Mouse (Mus musculus): ENCODE data around the gene Pomp.
"Not testable (repeated sequence)": the region's sequence is repeated elsewhere in the genome, so short reads cannot be mapped to it uniquely, and the experiment has no call there.

Pomp gene

DNA sequence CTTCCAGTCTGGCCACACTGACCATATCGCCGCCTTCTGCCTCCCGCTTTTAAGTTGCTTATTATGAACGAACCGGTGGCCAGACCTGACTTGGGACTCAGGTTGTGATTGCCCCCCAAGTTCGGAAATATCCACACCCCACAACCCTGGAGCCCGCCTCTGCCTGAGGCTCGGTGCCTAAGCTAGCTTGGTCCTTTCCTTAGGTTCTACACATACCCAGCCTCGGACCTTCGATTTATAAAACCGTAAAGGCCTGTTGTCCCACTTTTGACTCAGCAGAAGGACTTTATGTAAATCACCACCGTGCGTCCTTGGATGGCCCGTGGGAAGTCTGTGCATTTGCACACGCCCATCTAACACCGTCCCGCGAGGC lies 199 bp upstream of the Pomp start:
- DNase-seq: no peak

DNA sequence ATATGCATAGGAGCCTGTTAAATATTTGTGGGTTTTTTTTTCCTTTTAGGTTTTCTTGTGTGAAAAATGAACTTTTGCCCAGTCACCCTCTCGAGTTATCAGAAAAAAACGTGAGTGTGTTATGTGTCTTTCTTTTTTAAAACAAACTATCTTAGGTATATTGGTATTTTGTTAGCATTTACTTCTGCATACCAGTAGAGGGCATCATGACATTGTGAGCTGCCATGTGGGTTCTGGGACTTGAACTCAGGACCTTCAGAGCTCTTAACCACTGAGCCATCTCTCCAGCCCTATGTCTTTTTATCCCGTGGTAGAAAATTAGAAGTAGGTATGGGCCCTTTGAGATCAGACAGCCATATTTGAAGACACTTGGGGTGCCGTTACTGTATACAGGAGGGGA lies 8.4 kb downstream of the Pomp start:
- no peak for DNase-seq

DNA sequence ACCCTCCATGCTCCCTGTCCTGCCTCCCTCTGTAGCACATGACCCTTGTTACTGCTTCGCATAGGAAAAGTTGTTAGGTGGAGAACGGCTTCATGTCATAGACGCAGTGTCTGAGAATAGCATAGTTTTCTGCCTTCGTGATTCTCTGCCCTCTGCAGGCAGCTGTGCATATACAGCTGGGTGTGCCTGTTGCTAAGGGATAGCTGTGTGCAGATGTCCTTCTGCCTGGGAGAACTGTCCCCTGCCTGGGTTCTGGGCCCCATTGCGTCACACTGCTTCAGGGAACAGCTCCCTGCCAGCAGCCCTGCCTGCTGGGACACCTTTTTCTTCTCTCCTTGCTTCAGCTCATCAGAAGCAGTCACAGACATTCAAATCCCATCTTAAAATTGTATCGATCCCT lies 9.3 kb downstream of the Pomp start:
- no peak for DNase-seq

DNA sequence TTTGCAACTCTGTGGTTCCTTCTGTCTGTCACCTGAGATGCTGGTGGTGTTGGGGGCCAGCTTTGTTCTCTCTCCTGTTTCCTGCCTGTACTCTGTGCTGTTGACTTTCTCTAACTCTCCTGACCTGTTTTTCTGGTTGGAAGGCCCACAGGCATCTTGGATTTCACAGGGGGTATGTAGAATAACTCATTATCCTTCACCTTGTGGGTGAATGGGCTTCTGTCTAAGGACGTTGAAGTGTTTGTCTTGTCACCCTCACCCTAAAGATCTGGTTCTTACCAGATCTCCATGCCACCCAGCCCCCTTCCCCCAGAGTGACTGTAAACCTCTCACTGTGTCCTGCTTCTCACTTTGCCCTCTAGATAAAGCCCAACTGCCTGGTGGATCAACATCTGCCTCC lies 10.0 kb downstream of the Pomp start:
- DNase-seq: no peak

DNA sequence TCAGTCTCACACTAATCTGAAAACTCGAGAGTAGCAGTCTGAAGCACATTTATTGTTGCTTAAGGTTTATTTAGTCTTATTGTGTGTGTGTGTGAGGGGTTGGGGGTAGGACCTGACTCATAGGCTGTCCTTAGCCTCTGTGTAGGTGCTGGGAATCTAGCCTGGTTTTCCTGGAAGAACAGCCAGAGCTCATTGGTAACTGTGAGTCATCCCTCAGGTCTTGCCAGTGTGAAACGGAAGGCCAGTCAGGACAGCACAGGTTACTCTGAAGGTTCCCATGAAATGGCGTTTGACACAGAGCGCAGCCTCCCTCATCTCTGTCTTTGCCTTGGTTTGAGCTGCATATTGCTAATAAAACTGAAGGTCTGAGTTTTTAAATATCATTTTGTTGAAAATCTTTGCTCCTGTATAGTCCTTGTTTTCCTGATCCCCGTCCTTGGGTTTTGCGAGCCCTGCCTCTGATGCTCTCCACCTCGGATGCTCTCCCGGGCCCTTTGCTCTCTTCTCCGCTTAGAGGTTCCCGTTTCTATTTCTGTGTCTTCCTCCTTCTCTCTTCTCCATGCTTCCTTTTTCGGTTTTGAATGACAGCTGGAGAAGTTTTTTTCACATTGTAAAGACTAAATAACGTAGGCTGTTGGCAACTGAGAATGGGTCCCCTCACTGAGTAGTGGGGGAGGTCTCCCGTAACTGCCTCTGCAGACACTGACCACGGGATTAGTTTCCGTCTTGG lies 11.0 kb downstream of the Pomp start:
- DNase-seq: no peak

DNA sequence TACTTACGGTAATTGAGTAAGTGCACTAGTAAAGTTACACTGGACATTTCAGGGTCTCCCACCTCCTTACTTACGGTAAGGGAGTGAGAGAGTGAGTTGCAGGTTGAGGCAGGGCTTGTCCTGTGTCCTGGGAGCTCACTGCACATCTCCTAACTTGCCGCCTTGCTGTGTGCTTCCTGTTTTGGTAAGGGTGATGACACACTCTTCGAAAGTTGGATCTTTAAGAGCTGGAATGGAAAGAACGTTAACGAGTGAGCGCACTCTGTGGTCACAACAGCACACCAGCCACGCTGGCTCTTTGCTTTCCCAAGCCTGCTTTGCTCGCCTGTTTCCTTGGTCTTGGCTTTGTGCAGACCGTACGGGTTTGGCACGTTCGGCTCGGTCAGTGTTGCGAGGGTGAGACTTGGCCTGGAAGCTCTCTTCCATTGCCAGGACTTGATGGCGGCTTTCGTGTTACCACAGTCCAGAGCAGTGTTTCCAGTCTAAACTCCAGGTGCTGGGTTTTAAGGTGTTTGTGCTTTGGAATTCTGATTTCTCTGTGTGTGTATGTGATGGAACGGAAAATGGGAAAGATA lies 14.3 kb downstream of the Pomp start:
- DNase-seq: no peak

DNA sequence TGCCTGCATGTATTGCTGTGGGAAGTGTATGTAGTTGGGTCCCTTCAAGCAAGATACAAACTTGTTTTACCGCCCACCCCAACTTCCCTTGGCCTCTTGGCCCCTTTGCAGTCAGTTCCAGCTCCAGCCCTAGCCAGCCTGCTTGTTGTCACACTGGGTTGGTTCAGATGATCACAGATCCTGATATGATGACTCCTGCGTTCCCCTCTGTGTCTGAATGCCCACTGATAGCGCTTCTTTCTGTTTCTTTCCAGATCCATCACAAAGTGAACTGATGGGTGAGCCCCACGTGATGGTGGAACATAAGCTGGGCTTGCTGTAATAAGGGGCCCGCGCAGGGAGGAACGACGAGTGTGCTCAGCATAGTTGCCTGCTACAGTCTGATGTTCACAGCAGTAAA lies 14.9 kb downstream of the Pomp start:
- DNase-seq: no peak

DNA sequence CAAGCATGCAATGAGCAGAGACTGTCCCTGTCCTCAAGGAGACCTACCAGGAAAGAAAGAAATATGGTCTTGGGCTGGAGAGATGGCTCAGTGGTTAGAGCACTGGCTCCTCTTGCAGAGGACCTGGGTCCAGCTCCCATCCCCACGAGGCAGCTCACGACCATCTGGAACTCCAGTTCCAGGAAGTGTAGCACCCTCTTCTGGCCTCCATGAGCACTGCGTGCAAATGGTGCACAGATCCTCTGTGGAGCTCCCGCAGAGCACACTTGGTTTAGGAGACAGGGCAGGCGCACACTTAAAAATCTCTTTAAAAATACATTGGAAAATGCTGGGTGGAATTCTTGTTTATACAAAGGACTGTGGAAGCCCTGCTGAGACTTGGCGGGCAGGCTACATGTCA lies 17.3 kb downstream of the Pomp start:
- peak in 1 of 2 experiments; percentile 44 for DNase-seq

DNA sequence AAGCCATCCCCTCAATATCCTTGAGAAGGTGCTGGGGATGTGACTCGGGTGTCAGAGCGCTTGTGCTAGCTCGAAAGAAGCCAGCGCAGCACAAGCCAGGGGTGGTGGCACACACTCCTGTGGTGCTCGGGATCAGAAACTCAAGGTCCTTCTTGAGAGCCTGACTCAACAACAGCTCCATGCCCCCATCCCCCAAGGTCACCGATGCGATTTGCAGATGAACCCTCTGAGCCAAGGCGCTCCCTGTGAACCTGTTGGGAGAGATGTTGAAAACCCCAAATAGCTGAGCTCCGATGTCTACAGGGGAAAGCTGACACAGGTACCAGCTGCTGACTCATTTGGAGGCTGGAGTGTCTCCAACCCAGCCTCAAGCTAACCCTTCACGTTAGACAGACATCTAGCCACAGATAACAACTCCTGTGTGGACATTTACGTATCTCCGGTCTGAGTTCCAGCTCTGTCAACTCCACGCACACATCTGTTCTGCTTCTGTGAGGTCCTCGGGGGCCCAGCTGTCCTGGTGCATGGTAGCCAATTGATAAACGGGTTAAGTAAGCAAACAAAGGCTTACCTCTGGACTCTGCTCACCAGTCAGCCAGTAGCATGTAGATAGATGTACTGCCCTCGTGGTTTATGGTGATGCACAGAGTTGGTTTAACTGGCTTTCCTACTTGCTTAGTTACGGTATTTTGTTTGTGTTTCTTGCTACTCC lies 19.9 kb downstream of the Pomp start:
- DNase-seq: no peak

DNA sequence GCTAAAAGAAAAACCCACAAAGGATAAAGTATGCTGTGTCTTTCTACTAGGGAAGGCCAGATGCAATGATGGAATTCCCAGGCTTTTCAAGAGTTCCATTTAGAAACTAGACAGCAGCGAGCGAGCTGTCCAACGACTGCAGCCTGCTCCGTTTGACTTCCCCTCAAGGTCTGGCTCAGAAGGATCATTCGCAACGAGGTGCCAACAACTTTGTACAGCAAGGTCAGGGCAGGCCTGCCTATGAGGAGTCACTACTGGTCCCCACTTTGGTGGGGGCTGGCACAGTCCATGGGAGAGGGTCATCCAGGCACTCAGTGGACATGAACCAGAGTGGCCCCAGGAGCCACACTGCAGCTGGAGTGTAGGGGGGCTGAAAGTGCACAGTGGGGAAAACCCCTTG lies 23.3 kb downstream of the Pomp start:
- DNase-seq: no peak

DNA sequence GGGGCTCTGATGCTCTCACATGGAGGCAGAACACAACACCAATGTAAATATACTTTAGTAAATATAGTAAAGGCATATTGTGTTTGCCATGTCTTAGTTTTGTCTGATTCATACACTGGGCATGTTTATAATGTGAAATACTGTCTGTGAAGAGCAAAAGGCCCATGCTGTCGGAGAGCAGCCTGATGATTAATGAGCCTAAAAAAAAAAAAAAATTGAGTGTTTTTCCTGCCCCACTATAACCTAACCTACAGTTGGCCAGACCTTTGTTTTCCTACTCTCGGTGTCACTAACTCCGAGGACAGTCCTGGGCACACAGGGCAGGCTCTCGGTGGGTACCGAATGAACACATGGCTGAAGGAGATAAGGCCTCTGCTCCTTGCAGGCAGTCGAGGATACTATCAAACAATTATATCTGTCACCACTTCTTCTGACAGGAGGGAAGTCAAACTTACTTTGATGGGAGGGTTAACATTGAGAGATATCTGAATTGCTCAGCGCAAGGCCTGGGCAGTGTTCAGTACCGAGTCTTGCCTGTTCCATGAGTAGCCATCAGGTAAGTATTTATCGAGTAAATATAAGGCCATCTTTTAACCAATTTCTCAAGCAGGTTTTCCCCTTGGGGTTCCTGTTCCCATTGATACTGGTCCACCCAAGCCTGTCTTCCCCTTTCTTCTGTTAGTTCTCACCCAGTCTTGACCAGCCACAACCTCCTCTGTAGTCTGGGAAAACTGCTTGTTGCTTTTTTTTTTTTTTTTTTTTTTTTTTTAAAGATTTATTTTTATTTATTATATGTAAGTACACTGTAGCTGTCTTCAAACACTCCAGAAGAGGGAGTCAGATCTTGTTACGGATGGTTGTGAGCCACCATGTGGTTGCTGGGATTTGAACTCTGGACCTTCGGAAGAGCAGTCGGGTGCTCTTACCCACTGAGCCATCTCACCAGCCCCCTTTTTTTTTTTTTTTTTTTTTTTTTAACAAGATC lies 28.3 kb downstream of the Pomp start:
- DNase-seq: no peak

DNA sequence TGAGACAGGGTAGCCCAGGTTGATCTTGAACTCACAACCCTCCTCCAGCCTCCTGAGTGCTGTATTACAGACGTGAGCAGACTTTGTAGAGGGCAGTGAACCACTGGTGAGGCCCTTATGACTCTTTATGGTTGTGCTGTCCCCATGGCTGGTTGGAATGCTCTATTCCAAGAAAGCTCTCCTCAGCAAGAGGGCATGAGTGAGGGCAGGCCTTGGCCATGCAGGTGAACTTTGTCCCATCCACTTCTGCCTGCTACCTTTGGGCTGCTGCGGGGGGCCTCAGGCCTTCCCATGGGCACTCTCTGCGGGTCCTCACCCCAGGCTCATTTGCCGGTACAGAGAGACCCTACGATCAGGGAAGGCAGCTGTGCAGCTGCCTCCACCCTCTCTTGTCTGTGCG lies 32.5 kb downstream of the Pomp start:
- DNase-seq: peak in 1 of 2 experiments; percentile 45

DNA sequence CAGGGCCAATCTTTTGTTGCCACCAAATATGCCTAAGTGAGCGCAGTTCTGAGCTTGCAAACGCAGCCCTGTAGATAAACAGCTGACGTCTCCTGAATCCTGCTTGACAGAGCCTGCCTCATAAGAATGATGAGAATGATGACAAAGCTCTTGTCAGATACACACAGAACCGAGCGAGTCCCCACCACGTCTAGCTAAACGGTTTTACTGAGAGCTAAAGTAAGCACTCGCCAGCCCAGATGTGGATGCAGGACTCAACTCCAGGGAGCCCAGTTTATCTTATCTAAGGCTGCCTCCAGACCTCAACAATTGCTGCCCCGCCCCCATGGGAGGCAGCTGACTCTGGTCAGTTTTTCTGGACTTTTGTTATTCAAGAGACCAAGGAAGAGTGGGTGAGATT lies 32.9 kb downstream of the Pomp start:
- DNase-seq: peak in 1 of 2 experiments; percentile 42

DNA sequence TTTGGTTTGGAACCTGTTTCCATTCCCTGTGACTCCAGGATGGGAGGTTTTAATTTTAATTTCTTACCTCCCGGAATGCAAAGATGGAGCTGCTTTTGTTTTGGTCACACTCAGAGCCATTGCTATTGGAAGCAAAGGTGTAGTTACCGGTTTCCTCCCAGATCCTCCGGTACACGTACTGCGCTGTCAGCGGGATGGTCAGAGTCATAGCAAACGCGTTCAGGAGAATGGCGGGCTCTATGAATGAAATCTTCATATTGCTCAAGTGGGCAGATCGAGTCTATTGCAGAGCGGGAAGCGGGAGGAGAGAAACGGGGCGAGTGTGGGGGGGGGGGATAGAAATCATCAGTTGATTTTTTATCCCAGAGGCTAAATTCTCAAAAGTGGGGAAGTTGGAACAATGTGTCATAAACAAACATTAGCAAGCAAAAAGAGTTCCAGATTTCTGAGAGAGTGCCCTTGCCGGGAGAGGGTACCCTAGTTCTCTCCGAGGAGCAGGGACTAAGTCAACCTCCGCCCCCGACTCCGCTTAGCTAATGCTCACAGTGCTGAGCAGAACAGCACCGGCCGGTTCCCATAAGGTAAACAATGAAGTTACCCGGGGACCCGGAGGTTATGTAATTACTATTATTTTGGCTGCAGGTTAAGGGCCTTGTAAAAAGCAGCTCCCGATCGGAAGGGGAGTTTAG lies 33.6 kb downstream of the Pomp start:
- peak; percentile 50 to 54 for DNase-seq

DNA sequence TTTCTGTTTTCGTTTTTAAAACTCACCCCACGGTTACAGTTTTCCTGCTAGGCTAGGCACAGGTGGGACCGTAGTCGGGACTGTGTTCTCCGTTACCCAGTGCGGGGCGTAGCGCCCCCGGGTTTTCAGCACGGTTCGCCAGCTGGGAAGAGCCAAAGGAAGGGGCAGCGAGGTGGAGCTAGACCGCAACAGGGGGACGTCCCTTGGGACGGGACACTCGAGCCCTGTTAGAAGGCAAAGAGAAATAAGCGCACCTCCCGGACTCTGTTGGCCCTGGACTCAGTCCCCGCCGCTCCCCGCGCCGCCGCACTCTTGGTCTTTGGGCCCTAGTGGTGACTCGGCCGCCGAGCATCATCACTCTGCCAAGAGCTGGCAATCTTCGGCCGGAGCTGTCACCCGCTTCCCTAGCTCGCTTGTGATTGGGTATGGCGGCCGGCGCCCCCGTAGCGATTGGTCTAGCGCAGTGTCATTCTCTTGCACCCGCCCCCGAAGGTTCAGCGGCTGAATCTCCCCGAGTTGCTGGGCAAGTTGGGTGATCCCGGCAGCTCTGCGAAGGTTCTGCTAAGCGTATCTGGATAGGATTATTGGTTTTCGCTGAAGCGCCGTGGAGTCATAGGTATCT lies 34.3 kb downstream of the Pomp start, which contains the start of gene Slc46a3:
Slc46a3 (minus strand) TSS at position 361 of the 622 bp plus-strand sequence.
- peak; percentile 93 to 94 for DNase-seq

DNA sequence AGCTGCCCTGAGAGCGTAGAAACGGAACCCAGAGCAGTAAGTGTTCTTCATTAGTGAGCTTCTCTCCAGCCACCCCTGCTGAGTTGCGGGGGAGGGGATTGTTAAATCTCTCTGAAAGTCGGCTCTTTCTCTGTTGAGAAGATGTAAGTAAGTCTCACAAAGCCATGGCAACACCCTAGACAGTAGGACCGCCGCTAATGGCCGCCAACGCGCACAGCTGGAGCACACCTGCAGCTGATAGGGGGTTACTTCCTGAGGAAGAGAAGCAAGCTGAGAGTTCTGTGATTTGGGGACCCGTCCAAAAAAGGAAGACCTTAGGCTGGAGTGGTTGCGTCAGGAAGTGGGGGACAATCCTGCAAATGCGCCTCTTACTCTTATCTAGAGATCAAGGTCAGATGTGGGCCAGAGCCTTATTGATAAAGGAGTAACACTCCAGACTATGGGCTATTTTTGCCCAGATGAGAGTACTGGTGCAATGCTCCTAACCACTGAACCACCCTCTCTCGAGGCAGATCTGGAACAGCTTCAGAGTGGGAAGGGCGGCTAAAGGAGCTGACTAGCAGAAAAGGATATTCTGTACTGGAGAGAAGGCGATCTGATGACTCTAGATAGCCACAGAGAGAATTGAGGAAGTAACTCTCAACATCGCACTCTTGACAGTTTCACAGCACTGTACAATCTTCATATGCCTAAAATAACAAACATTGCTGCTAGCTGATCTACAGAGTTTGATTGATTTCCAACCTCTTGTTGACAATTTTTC lies 35.4 kb downstream of the Pomp start:
- DNase-seq: no peak

DNA sequence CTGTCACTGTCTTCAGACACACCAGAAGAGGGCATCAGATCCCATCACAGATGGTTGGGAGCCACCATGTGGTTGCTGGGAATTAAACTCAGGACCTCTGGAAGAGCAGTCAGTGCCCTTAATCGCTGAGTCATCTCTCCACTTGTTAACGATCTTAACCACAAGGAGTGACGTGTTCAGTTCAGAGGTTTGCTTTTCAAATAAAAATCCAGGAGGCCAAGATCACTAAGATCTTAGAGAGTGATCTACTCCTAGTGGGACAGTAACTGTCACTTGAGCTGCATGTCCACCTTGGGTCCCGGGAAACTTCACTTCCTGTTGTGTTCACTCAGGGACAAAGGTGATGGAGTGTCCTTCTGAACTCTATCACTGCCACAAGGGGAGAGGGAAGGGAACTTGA lies 36.2 kb downstream of the Pomp start:
- not testable (repeated sequence) for DNase-seq

DNA sequence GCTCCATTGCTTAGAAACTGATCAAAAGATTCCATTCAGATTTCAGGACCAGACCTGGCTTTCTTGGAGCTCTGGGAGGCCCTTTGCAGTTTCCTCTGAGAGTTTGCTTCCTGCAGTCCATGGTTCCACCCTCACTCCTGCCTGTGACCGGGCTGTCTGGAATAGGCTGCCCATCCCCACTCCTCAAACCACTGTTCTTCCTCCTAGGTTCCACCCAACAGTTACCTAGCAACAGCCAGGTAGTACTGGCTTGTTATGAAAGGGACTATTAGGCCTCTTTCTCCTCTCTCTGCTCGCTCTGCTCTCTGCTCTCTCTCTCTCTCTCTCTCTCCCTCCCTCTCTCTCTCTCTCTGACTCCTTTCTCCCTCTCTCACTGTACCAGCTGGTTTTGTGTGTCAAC lies 38.0 kb downstream of the Pomp start:
- no peak for DNase-seq

DNA sequence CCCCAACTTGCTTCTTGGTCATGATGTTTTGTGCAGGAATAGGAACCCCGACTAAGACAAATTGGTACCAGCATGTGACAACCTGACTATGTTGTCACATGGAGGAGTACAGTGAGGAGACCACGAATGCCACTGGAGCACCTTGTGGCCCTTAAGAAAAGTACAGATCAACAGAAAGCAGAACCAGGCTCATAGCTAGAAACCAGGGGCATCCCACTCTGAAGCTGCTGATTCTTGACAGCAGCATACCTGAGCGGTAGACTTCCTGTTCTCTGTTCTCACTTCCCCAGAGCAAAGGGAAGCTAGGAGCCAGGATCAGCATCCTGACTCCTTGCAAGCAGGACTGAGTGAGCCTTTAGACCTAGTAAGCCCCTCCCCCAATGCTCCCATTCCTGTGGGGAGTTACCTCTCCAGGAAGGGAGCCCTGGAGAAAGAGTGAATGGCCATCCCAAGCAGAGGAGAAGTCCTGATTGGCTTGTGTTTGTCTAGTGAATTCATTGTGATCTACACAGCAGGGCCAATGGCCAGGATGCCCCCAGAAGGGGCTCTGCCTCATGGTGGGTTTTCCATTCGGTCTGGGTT lies 38.8 kb downstream of the Pomp start:
- no peak for DNase-seq

DNA sequence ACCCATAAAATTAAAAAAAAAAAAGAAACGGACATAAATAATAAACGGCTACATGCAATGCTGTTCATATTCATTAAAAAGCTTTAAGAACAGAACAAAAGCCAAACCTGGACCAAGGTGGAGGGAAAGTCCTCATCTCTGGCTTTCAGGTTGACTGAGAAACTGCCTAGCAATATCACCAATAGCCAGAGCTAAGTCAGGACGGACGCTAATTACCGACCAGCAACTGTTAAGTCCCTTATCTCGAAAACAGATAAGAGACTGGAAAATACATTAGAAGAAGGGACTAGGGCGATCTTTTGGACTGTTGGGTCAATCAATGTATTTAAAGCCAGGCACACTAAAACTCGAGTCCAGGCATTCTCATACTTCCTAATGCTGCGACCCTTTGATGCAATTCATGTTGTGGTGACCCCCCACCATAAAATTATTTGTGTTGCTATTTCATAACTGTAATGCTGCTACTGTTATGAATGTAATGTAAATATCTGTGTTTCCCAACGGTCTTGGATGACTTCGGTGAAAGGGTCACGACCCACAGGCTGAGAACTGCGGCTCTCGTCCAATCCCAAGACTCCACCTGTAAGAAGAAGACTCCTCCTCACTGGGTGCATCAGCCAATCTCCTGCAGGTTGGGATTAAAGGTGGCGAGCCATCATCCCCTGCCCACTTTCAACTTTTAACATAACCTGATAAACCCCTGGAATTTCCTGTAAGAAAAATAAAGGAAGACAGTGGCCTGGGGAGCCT lies 41.9 kb downstream of the Pomp start:
- no peak for DNase-seq
